Mouse (Mus musculus): ENCODE data around the gene Fscn1. TPM values are rescaled to one million over a fixed set of nuclear protein-coding genes. Genes with fewer than 3 reads are reported as not detected.

Fscn1 gene
- total RNA-seq, 2 experiments from 2014 or later: 103 to 132 TPM

- intact Hi-C loops (cut with DNase I): loop anchor here (2.0 kb wide), 1 partner anchor 71 kb away; no protein-coding TSS in a partner anchor
- peak in 1 of 2 experiments; percentile 23 for DNase-seq
These were observed 3.8 kb downstream of the Fscn1 start for GRCm38 (mm10) chr5:142963705-142964494.

GRCm38 (mm10) chr5:142964650-142965049, 4.5 kb downstream of the Fscn1 start:
- no peak for DNase-seq
- intact Hi-C loops (cut with DNase I): no loop called here

DNA sequence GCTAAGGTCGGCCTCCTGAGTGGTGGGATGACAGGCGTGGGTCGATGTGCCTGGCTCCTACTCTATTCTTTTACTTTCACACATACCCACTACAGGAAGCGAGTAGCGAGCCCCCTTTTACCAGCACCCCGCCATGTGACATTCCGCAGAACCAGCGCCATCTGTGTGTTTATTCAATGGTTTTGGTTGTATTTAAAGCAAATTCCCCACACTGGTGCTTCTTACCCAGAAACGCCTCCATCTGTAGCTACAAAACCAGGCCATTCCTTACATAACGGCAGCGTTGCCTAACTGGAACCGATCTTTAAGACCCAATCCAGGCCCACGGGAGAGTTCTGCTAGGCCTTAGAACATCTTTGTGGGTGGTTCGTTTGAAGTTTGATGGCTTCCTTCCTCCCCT, 8.3 kb downstream of the Fscn1 start:
- intact Hi-C loops (cut with DNase I): no loop called here
- DNase-seq: no peak

GRCm38 (mm10) chr5:142973971-142974370, 13.8 kb downstream of the Fscn1 start:
- DNase-seq: no peak
- intact Hi-C loops (cut with DNase I): no loop called here

DNA sequence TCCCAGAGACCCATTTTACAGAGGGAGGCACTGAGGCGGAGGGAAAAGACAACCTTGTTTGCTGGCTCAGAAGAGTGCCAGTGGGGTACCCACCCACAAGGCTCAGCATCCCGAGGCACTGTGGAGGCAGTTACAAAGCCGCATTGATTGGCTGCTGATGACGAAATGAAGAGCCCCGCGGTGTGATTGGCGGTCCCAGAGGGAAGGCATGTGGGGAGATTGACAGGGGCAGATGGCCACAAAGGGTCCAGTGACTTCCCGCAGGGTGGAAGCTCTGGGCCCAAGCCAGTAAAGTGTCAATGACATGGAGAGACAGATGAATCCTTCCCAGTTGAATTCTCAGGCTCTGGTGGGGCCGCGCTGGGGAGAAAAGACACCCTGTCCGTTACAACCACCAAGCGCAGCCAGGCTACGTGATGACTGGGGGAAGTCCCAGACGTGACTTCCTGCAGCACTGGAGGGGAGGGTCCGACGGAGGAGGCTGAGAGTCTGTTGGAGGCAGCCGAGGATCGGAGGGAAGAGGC, 14.5 kb downstream of the Fscn1 start:
- intact Hi-C loops (cut with DNase I): no loop called here
- DNase-seq: peak; percentile 59 to 69

GRCm38 (mm10) chr5:142976516-142976915, 16.4 kb downstream of the Fscn1 start:
- DNase-seq: peak; percentile 68 to 78
- intact Hi-C loops (cut with DNase I): no loop called here

GRCm38 (mm10) chr5:142982046-142982801, 22.1 kb downstream of the Fscn1 start:
- intact Hi-C loops (cut with DNase I): no loop called here
- DNase-seq: peak; percentile 51 to 56

GRCm38 (mm10) chr5:142983174-142983573, 23.0 kb downstream of the Fscn1 start:
- DNase-seq: no peak
- intact Hi-C loops (cut with DNase I): no loop called here

DNA sequence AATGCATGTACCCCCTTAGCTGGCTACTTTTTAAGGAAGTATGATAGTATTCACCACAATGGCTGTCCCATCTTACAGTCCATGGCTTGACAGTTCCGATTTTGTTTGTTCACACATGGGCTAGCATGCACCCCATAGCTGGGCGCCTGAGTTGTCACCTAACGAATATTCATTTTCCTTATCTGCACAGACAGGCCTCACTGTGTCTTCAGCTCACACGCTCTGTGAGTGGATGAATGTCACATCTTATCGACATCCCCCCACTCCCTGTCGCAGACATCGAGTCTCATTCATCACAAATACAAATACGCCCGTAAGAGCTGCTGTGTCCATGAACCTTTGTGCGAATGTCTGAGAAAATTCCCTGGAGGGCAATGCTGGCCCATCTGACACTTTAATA, 24.1 kb downstream of the Fscn1 start:
- DNase-seq: no peak
- intact Hi-C loops (cut with DNase I): no loop called here

- DNase-seq: peak in 1 of 2 experiments; percentile 35
These were observed 28.4 kb downstream of the Fscn1 start for GRCm38 (mm10) chr5:142988520-142988919.

DNA sequence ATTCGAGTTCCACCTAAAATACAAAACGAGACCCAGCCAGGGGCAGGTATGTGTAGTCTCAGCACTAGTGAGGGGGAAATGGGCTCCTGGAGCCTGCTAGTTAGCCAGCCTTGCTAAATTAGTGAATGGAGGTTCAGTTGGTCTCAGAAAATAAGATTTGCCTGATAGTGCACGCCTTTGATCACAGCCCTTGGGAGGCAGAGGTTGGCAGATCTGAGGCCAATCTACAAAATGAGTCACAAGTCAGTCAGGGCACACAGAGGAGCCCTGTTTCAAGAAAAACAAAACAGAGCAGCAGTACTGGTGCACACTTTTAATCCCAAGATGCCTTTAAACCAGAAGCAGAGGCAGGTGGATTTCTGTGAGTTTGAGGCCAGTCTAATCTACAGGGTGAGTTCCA, 29.0 kb downstream of the Fscn1 start:
- intact Hi-C loops (cut with DNase I): no loop called here
- DNase-seq: no peak

More at GRCm38 (mm10) chr5:142988520-142988919, 28.4 kb downstream of the Fscn1 start:
- intact Hi-C loops (cut with DNase I): no loop called here

DNA sequence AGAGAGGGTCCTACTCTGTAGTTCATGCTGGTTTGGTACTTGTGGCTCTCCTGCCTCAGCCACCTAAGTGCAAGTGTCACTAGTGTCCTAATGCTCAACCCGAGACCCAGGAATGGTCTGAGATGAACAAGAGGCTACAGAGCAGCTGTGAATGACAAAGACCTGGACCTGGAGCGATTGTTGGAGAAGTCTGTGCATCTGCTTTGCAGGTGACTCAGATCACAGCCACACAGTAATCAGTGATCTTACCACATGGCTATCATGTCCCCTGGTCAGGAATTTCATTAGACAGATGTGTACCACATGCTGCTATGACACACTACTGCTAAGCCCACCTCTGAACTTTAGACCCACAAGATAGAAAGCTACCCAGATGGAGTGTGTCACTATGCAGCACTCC, 34.6 kb downstream of the Fscn1 start:
- intact Hi-C loops (cut with DNase I): no loop called here
- no peak for DNase-seq

GRCm38 (mm10) chr5:142997526-142997925, 37.4 kb downstream of the Fscn1 start:
- no peak for DNase-seq
- intact Hi-C loops (cut with DNase I): no loop called here

DNA sequence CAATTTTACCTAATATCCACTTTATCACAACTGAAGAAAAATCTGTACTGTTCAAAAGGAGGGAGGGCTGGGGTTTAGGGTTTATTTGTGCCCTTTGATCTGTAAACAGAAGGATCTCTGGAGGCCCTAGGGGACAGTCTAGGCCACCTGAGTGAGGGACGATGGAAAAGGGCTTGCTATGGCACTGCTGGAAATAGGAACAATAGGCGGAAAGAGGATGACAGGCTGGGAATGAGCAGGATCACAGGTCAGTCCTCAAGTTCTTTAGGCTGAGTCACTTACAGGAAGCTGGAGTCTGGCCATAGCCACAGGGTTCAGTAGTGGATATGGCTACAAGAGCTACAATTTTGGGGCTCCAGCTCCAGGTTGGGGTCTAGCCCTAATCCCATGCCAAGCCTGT, 38.0 kb downstream of the Fscn1 start:
- intact Hi-C loops (cut with DNase I): no loop called here
- peak; percentile 43 to 49 for DNase-seq

- intact Hi-C loops (cut with DNase I): loop anchor here (5.0 kb wide), 1 partner anchor 58 kb away; no protein-coding TSS in a partner anchor
- no peak for DNase-seq
These were observed 39.9 kb downstream of the Fscn1 start for GRCm38 (mm10) chr5:143000091-143000490.

DNA sequence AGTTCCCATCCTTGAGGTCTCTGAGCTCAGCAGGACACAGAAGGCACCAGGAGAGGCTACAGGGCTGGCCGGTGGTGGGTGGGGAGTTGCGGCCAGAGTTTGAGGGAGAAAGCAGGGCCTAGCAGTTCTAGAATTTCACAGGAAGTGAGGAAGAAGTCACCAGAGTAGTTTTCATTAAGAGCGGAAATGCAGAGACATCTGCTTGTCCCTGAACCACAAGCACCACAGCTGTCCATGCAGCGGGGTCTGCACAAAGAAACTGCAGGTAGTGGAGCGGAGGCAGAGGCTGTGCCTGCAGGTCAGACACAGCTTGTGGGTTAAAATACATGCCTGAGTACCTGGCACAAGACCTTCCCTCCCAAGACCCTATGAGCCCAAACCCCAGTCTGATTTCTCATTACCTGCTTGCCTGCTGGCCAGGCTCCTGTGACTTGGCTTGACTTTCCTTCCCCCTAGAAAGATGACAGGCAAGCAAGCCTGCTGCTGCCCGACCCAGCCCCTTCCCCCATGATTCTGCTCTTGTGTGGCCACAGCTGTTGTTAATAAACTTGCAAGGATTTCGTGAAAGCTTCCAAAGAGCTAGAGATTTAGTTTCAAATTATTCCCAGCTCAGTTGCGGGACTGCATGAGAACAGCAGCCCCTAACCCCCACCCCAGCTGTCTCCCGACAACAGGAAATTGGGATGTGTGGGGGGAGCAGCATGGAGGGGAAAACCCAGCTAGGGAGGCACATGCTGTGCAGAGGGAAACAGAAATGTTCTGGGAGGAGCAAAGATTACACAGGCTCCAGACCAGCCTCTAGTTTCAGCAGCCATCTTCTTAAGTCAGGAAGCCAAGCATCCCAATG, 40.7 kb downstream of the Fscn1 start:
- peak; percentile 68 to 69 for DNase-seq
- intact Hi-C loops (cut with DNase I): loop anchor here (5.0 kb wide), 1 partner anchor 59 kb away; no protein-coding TSS in a partner anchor

DNA sequence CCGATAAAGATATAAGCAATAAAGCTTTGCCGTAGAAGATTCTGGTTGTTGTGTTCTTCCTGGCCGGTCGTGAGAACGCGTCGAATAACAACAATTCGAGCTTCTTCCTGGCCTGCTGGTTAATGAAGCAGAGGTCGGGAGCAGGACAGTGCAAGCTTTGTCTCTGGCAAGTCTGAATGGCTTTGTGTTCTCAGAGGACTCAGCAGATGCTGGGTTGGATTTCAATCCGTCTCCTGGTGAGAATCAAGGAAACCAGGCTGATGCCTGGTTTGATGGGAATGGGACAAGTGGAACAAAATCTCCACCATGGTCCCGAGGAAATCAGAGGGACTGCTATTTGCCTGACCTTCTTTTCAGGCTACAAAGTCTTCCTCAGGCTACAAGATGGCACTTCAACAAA, 49.2 kb downstream of the Fscn1 start:
- intact Hi-C loops (cut with DNase I): no loop called here
- DNase-seq: no peak

DNA sequence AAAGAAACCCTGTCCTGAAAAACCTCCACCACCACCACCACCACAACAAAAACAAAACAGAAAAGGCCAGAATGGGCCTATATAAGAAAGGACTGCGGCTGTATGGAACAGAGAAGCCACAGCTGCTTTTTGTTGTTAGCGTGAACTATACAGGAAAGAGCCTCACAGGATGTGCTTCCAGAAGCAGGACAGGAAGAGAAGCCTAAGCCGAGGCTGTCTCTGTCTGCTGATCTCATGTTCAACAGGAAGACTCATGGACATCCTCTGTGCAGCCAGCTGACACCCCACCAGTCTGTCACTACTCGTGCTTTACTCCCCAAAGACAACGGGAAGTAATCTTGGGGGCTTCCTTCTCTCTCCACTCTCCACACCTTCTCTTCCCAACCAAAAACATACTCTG, 57.3 kb downstream of the Fscn1 start:
- DNase-seq: peak in 1 of 2 experiments; percentile 36
- intact Hi-C loops (cut with DNase I): no loop called here
